Mouse (Mus musculus) CD8-positive naive resting alpha-beta T cell, adult 2 months (primary cell): Measurements from ENCODE around the gene Kyat1.

Experiments
- DNase-seq, 2 experiments: peaks; one replicate each; pipeline ENCODE4 v3.0.0; 2022; ENCODE audit warnings: low read depth in 2 of 2, low spot score in 2 of 2

Gene Kyat1

GRCm38 (mm10) chr2:30205629-30206357 lies at the start of gene Kyat1:
Gene Kyat1 (minus strand): TSS chr2:30205847.
- peak; percentile 88 to 93 for DNase-seq

- no peak for DNase-seq
Measured at GRCm38 (mm10) chr2:30253809-30254208, 48.2 kb upstream of the Kyat1 start.

DNA sequence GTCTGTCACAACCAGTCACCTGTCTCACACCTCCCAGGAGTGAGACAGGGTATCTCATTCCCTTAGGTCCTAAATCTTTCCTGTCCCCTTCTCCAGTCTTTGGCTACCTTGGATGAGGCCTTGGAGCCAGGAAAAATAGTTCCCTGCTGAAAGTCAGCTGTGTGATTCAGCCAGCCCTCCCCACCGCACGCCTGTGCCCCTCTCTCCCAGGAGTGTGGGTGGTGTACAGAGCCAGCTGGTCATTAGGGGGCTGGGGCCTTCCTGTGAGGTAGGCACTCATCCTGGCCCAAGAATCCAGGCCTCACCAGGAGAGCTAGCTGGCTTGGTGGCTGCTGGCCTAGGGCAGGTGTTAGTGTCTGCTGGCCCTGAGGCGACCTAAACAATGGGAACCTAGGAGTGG lies 46.9 kb upstream of the Kyat1 start:
- no peak for DNase-seq

DNA sequence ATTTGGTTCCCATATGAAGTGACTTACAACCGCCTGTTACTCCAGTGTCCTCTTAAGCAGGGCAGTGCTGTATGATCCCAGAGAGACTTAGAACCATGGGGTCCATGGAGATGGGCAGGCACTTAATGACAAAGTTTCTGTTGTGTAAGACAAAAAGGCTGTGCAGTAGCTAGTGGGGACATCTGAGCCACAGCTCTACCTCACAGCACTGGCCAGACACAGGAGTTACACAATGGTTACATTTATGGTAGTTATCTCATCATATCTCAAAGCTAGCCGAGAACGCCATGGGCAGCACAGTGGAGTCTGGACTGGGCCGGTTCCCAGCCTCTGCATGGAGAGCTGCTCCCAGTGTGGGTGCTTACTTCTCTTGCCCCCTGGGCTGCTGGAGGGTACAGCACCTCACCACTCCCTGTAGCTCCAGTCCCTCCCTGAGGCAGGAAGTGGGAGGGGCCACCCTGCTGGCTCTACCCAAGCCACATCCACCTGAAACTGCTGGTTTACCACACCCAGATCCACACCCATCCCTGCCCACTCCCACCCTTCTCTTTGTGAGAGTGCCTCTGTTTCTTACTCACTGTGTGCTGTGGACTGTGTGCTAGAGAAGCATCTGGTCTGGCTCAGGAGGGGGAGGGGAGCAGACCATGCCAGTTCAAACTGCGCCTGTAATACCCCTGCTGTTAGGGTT lies 45.9 kb upstream of the Kyat1 start:
- peak; percentile 76 to 81 for DNase-seq

DNA sequence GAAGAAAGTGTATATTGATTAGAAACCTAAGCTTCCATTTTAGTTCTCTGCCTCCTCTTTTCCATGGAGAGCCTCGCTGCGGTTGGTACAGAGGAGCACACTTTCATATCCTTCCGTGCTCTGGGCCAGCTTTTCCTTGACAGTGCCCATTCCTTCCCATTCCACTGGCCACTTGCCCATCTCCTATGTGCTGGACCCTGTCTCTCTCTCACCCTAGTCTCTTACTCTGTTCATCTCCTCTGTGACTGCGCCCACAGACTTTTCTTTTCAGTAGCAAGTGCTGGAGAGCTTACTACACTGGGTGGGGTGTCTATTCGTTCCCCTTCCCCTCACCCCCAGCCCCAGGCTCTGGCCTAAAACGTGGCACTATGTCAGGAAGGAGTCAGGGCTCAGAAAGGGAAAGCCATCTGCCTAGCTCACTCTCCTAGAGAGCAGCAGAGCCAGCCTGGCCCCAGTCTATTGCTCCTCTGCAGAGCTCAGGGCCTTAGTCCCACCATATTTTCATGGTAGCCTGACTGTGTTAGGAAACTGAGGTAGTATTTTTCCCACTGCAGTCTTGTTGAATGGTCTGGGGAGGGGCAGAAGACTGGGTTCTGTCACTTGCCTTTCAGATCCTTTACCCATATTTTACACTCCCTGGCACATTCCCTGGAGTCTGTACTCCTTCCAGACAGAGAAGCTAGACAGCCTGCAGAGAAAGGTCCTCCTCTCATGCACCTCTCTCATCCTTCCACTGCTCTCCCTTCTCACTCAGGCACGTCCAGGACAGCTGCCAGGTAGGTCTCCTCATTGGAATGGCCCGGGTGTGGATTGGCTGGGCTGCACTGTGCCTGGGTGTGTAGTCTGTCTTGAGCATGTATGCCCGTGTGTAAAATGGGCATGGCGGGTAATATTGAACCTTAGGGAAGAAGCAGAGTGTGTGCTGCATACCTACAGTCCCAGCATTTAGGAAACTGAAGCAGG lies 44.8 kb upstream of the Kyat1 start:
- no peak for DNase-seq

GRCm38 (mm10) chr2:30249182-30249581 lies 43.5 kb upstream of the Kyat1 start:
- no peak for DNase-seq

- no peak for DNase-seq
Measured at GRCm38 (mm10) chr2:30247681-30248080, 42.0 kb upstream of the Kyat1 start.

- DNase-seq: no peak
Measured at GRCm38 (mm10) chr2:30247036-30247435, 41.4 kb upstream of the Kyat1 start.

- DNase-seq: no peak
Measured at GRCm38 (mm10) chr2:30244595-30245178, 39.0 kb upstream of the Kyat1 start.

DNA sequence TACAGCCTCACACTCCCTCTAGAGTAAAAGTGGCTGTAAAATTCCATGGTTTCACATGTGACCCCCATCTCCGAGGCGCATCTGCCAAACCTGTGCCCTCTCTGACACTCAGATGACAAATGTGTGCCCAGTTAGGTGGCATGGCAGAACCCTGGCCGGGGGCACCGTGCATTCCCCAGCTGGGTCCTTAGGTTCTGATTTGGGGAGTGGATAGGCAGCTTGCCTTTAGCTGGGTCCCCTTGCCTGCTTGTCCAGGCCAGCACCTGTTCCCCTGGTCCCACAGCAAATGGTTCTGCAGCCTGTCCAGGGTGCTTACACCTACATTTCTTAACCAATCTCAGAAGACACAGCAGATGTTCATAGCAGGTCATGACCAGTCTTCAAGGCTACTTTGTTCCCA lies 37.7 kb upstream of the Kyat1 start:
- no peak for DNase-seq

GRCm38 (mm10) chr2:30242509-30242908 lies 36.9 kb upstream of the Kyat1 start:
- no peak for DNase-seq

- DNase-seq: no peak
Measured at GRCm38 (mm10) chr2:30240267-30240666, 34.6 kb upstream of the Kyat1 start, which contains the start of gene Gm28035. Gene Gm28035 (plus strand): TSS chr2:30240567.

- no peak for DNase-seq
Measured at GRCm38 (mm10) chr2:30239777-30240176, 34.1 kb upstream of the Kyat1 start.

DNA sequence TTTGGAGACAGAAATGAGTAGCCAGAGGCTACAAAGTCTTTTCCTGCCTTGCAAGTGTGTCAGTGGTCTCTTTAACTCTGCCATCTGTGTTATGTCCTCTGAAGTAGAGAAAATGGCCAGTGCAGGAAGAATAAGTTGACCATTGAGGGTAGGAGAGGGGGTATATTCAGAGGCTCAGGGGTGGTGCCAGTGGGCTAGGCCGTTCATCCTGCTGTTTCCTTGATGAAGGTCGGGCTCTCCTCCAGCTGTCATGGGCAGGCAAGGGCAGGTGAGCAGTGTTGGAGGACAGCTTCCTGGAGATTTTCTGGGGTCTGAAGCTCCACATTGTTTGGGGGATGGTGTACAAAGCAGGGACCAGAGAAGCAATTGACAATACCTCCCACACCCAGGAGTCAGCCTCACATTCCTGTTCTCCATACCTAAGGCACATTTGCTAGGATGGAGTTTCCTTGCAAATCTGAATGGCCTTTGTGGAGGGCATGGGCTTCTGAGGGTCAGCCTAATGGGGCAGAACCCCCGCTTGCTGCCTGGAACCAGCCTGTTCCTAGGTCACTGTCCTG lies 33.3 kb upstream of the Kyat1 start:
- DNase-seq: no peak

DNA sequence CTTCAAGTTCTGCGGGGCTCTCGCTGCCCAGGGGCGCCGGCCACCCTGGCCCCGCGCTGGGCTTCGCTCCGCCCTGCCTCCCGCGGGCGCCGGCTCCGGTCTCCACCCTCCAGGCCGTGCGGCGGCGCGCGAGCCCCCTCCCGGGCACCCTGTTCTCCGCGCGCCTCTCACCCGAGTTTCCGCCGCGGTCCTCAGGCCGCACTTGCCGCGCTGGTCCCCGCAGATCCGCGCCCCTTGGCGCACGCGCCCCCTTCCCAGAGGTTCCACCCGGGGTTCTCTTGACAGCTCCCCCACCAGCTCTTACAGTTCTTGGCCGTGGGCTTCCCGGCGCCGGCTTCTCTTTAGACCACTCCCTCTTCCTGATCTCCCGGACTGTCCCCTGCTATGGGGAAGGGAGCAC lies 32.2 kb upstream of the Kyat1 start:
- DNase-seq: peak; percentile 47 to 51

GRCm38 (mm10) chr2:30237199-30237880 lies 31.7 kb upstream of the Kyat1 start, which contains the start of gene Lrrc8a:
Gene Lrrc8a (plus strand): TSS chr2:30237715.
- DNase-seq: peak; percentile 100

- no peak for DNase-seq
Measured at GRCm38 (mm10) chr2:30236426-30237198, 31.0 kb upstream of the Kyat1 start.

DNA sequence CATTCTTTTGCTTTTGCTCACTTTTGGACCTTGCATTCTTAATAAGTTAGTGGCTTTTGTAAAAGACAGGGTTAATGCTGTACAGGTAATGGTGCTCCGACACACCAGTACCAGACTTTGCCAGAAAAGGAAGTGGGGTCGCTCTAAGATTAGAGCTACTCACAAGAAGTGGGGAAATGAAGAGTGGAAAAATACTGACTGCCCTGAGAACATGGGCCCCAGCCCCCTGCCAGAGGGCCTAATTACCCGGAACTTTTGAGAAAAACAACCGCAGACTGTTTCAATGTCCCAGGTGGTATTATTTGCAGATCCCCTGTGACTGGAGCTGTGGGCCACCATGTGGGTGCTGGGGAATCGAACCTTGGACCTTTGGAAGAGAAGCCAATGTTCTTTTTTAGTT lies 29.9 kb upstream of the Kyat1 start:
- no peak for DNase-seq

DNA sequence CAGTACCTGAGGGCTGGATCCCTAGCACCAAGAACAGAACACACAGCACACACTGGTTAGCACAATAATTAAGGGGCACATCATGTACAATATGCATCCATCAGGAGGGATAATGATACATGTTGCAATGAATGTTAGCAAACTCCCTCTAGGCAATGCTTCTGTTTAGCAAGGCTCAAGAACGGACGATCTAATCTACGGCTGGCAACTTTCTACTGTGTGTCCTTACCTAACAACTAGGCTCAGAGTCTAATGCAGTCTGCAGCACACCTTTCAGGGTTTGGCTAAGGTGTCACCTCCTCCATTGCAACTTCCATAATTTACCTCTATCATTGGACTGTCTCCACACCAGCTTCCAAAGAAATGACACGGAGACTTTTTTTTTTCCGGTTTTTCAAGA lies 10.6 kb upstream of the Kyat1 start:
- DNase-seq: no peak
